Mouse (Mus musculus) E14TG2a.4 (cell line): ENCODE measurements around the gene Slc25a33.

Source experiments
- H3K27me3 ChIP-seq: 2 replicates; pipeline ENCODE4 v1.6.1; 2014; ENCODE audit warnings: low read length, control low read depth; ENCODE audit not compliant: insufficient read depth
- H3K36me3 ChIP-seq: 2 replicates; pipeline ENCODE4 v1.6.1; 2014; ENCODE audit warnings: low read length, control low read depth; ENCODE audit not compliant: insufficient read depth
- H3K4me1 ChIP-seq: replicated peaks from 2 replicates; pipeline ENCODE4 v1.6.1; 2014; ENCODE audit warnings: low read depth, low read length, control low read depth
- H3K4me3 ChIP-seq: replicated peaks from 2 replicates; pipeline ENCODE4 v1.5.1; 2014; ENCODE audit warnings: mild to moderate bottlenecking, low read length
- H3K9me3 ChIP-seq: 2 replicates; pipeline ENCODE4 v1.6.1; 2014; ENCODE audit warnings: low read length, control low read depth
- CTCF ChIP-seq: conservative IDR thresholded peaks from 2 replicates; pipeline ENCODE4 v1.5.1; 2014; ENCODE audit warnings: low read length
- NANOG ChIP-seq: IDR thresholded peaks from 2 replicates; pipeline ENCODE4 v1.6.1; 2014; ENCODE audit warnings: borderline replicate concordance, low read length, mixed read lengths
- POU5F1 ChIP-seq: IDR thresholded peaks from 2 replicates; pipeline ENCODE4 v1.6.1; 2014; ENCODE audit warnings: low read length, borderline replicate concordance

Slc25a33 gene

DNA sequence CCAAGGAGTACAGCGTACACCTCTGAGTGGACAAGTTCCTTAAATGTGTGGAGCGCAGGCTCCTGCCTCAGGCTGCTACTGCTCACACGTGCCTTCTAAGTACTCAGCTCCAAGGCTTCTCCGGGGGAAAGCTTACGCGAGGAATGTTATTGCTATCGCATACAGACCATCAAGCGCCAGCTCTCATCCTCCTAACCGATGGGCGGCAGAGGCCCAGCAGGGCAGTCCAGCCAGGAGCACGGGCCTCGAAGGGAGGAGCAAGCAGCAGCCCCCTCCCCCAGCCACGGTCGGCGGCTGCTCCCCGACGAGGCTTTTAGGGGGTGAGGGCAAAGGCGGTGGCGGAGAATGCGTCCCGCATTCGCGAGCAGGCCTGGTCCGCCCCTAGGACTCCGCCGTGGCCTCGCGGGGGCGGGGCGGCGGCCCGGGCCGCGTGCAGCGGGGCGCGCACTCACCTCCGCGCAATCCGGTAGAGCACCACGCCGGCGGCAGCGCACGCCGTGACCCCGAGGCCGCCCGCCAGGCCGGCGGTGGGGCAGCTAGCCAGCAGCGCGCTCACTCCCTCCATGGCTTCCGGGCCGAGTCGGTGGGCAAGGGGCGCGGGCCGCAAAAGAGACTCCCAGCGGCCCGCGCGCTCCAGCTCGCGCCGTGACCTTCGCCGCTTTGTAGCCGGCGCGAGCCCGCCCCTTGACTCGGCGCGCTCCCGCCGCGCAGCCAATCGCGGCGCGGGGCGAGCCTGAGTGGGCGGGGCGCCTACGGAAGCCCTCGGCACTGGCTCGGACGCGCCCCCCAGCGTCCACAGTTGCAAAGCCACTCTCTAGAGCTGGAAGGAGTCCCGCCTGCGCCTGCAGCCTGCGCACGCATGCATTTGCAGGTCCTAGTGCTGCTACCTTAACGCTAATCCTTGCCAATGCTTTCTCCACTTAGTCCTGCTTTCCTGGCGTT, 36.4 kb downstream of the Slc25a33 start, which contains the start of gene Tmem201:
Gene Tmem201, minus strand, starts transcription at position 662 of the 942 bp plus-strand sequence.
- H3K27me3 ChIP-seq: no peaks in the 10 kb centered on the region
- H3K4me3 ChIP-seq: peak within 1 kb of the TSS; percentile 96
- peaks cover 39% of the 10 kb centered on the region for H3K36me3 ChIP-seq
- H3K4me1 ChIP-seq: peaks cover 79% of the 10 kb centered on the region
- TF ChIP-seq CTCF: peak; percentile 38
- no peak for TF ChIP-seq NANOG
- TF ChIP-seq POU5F1: no peak
- H3K9me3 ChIP-seq: no peaks in the 10 kb centered on the region

DNA sequence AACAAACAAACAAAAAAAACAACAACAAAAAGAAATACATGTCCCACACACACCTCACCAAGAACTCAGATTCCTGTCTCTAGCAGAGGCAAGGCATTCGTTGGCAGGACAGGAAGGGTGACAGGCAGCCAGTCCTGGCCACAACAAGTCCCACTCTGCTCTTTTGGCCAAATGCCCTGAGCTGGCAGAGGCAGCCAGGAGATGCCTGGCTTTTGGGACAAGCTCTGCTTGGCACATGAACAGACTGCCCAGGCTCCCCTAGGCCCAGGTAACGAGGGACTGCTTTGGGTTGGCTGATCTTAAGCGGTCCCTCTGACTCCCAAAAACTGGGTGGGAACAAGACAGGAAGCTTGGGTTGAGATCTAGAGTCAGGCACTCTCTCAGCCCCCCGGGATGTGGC, 37.5 kb downstream of the Slc25a33 start:
- no peak for TF ChIP-seq CTCF
- no peak for TF ChIP-seq NANOG
- no peak for TF ChIP-seq POU5F1
- Histone ChIP-seq H3K27me3 (no peaks in the 10 kb centered on the region), H3K4me1 (peaks cover 83% of the 10 kb centered on the region), H3K4me3 (peak overlapping the region; percentile 96), H3K36me3 (peaks cover 44% of the 10 kb centered on the region), H3K9me3 (no peaks in the 10 kb centered on the region)

DNA sequence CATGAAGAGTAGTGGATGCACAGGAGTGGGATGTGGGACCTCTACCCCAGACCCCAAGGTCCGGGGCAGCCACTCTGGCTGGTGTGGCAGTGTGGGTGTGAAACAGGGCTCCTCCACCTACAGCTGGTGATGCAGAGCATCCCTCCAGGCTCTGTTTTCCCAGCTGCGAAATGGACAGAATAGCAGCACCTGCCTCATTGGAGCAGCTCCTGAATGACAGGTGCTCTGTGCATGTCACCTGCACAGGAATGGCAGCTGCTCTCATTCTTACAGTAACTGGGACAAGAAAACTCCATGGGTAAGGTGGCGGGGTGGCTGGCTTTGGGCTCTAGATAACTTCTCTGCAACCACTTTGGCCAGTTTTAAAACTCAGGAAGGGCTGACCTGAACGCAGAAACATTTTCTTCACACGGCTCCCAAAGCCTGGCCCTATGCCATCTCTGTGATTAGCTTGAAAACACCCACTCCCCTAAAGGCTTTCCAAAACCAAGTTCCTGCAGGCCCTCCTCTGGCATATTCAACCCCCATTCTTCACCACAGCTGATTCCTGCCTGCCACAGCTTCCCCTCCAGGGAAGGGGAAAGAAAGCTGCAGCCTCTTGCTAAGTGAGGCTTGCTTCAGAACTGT, 38.3 kb downstream of the Slc25a33 start:
- Histone ChIP-seq H3K4me1 (peaks cover 89% of the 10 kb centered on the region), H3K9me3 (no peaks in the 10 kb centered on the region), H3K4me3 (0 out of 2 replicates have a peak overlapping the region, but pooled peaks have one; percentile 30), H3K27me3 (no peaks in the 10 kb centered on the region), H3K36me3 (peaks cover 44% of the 10 kb centered on the region)
- TF ChIP-seq CTCF (no peak), POU5F1 (no peak), NANOG (no peak)

DNA sequence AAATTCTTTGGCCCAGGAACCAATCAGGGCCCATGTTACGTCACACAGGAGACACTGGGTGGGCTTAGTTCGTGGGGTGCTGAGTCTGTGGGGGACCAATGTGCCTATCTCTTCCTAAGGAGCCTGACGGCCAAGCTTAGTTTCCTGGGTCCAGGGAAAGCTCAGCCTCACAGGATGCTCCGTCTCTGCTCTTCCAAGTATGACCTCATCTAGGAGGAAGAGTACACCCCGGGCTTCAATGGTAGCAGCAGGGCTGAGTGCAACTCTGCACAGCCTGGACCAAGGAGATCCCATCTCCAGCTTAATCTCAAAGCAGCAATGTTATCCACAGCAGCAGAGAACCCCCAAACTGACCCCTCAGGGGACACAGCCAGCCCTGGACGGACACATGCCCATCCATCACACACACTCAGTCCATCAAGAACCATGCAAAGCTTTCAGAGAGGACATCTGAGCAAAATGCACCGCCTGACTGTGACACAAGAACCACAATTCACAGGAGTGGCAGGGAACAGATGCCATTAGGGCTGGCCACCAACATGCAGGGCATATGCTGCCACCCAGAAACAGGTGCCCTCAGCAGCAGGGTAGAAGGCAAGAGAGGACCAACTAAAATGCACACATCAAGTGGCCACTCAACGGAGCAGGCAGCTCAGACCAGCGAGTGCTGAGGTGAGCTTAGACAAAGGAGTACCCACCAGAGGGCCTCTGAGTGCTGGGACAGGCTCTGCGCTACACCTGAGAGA, 39.2 kb downstream of the Slc25a33 start:
- TF ChIP-seq NANOG: no peak
- TF ChIP-seq CTCF: no peak
- TF ChIP-seq POU5F1: no peak
- Histone ChIP-seq H3K4me3 (no peak overlapping the region), H3K27me3 (no peaks in the 10 kb centered on the region), H3K4me1 (peaks cover 88% of the 10 kb centered on the region), H3K36me3 (peaks cover 53% of the 10 kb centered on the region), H3K9me3 (no peaks in the 10 kb centered on the region)

DNA sequence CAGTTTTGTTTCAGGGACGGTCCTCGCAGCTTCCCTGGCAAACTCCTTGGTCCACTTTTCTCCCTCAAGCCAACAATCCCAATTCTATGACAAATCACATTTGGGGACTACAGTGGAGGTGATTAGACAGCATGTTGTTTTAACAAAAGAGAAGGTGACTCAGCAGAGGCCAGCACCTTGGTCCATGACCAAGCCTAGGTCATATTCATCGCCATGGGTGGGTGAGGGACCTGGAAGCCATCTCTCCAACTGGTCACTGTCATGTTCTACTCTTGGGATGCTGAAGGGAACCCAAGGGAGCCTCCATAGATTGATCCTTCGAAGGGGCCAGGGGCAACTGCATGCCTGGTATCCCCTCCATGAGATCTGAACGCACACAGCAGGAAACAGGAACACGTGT, 39.8 kb downstream of the Slc25a33 start:
- peaks cover 59% of the 10 kb centered on the region for H3K36me3 ChIP-seq
- no peaks in the 10 kb centered on the region for H3K9me3 ChIP-seq
- peaks cover 88% of the 10 kb centered on the region for H3K4me1 ChIP-seq
- H3K4me3 ChIP-seq: peak overlapping the region; percentile 37; the same call in 1 of the 2 replicates
- no peaks in the 10 kb centered on the region for H3K27me3 ChIP-seq
- TF ChIP-seq NANOG: no peak
- no peak for TF ChIP-seq CTCF
- TF ChIP-seq POU5F1: no peak

DNA sequence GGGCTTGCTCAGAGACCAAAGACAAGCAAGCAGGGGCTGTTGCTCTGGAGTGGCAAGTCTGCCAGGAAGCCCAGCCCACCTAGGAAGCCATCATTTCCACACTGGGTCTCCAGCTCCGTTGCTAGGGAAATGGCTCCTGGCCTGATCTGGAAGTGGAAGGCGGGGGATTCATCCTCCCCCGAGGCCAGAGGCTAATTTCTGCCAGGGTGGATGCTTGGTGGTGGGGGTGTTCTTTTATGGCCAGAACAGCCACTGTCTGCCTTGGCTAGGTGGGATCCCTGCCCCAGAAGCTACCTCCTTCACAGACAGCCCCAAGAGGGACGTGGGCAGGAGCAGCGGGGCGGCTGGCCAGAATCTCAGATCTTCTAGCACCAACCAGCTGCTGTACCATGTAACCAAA, 40.3 kb downstream of the Slc25a33 start:
- Histone ChIP-seq H3K36me3 (peaks cover 64% of the 10 kb centered on the region), H3K4me3 (peak overlapping the region; percentile 37; the same call in 1 of the 2 replicates), H3K9me3 (no peaks in the 10 kb centered on the region), H3K4me1 (peaks cover 90% of the 10 kb centered on the region), H3K27me3 (no peaks in the 10 kb centered on the region)
- no peak for TF ChIP-seq NANOG
- no peak for TF ChIP-seq POU5F1
- TF ChIP-seq CTCF: no peak

DNA sequence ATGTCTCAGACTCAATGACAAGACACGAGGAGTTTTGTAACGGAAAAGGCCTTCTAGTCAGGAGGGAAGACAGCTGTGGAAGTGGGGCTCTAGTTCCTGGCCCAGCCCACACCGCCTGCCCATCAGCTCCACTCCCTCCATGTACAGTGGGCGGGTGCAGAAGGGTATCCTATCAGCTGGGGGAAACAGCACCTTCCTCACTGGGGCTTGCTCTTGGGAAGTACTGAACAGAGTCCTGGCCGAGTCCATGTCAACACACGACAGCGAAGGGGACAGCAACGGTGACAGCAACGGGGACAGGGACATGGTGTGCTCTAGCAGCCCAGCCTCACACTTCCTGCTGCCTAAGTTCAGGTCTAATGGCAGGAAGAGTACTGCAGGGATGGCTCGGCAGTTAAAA, 41.3 kb downstream of the Slc25a33 start:
- peaks cover 74% of the 10 kb centered on the region for H3K36me3 ChIP-seq
- TF ChIP-seq NANOG: no peak
- no peak for TF ChIP-seq CTCF
- TF ChIP-seq POU5F1: no peak
- peaks cover 90% of the 10 kb centered on the region for H3K4me1 ChIP-seq
- no peak overlapping the region for H3K4me3 ChIP-seq
- no peaks in the 10 kb centered on the region for H3K9me3 ChIP-seq
- H3K27me3 ChIP-seq: no peaks in the 10 kb centered on the region

DNA sequence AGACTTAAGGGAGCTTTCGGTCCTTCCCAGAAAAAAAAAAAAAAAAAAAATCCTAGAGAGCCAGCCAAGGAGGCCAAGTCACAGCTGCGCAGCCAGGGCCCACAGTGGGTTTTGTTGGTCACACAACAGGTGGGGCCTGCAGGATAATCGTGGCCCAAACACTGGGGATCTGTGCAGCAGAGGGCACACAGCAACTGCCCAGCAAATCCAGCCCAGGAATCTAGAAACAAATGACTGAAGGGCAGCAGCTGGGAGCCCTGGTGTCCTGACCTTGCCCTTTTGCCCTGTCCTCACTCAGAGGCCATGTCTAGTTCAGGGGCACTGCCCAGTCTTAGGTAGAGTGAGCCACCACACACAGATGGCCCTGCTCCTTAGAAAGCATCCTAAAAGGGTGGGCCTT, 41.8 kb downstream of the Slc25a33 start:
- peaks cover 95% of the 10 kb centered on the region for H3K4me1 ChIP-seq
- no peak overlapping the region for H3K4me3 ChIP-seq
- TF ChIP-seq POU5F1 (no peak), CTCF (no peak), NANOG (no peak)
- no peaks in the 10 kb centered on the region for H3K27me3 ChIP-seq
- H3K9me3 ChIP-seq: no peaks in the 10 kb centered on the region
- peaks cover 79% of the 10 kb centered on the region for H3K36me3 ChIP-seq
